Comparison of ENCODE assay signal across 16 mouse cellular contexts in genomic region chr3:41172306-41173215, GRCm38 (mm10).
DNase-seq lines count a peak whose midpoint lies in the region; ATAC-seq and TF ChIP-seq lines count a peak whose summit lies in the region.
"Had no signal": no experiment of that assay in that cellular context is flagged by ENCODE, and none has a peak within 500 bp of the region (broad histone marks: within the 10 kb centered on the region; RNA-seq: fewer than 3 reads in every experiment).

No protein-coding gene starts in this region.

- no peaks in the 10 kb centered on the region for H3K36me3 ChIP-seq in embryonic facial prominence, embryonic 14.5 days (ENCODE audit: control insufficient read depth, insufficient read depth, low read length)
- no peaks in the 10 kb centered on the region for H3K36me3 ChIP-seq in embryonic facial prominence, embryonic 10.5 days (replicated peaks)
- no peaks in the 10 kb centered on the region for H3K36me3 ChIP-seq in kidney, adult 2 months (ENCODE audit: control insufficient read depth, insufficient read depth, low read length)
- H3K36me3 ChIP-seq in liver, embryonic 12.5 days: no peaks in the 10 kb centered on the region
- H3K36me3 ChIP-seq: embryonic facial prominence, embryonic 15.5 days; hindbrain, embryonic 13.5 days; midbrain, embryonic 10.5 days had no signal

- no peak overlapping the region for H3K4me3 ChIP-seq in embryonic facial prominence, embryonic 14.5 days (ENCODE audit: low read depth, low read length)
- no peak overlapping the region for H3K4me3 ChIP-seq in embryonic facial prominence, embryonic 10.5 days
- no peak overlapping the region for H3K4me3 ChIP-seq in kidney, adult 2 months (ENCODE audit: insufficient read depth, low read depth, low read length)
- H3K4me3 ChIP-seq in embryonic fibroblast, embryonic 13.5 days (ENCODE audit: insufficient read depth, low read length): no peak overlapping the region
- no peak overlapping the region for H3K4me3 ChIP-seq in liver, embryonic 12.5 days
- H3K4me3 ChIP-seq: embryonic facial prominence, embryonic 15.5 days; hindbrain, embryonic 13.5 days; midbrain, embryonic 10.5 days had no signal

- H3K4me2 ChIP-seq in embryonic facial prominence, embryonic 14.5 days (ENCODE audit: low read depth, low read length): no peak overlapping the region
- H3K4me2 ChIP-seq in liver, embryonic 12.5 days: no peak overlapping the region
- H3K4me2 ChIP-seq: embryonic facial prominence, embryonic 15.5 days; hindbrain, embryonic 13.5 days had no signal

- H3K9me3 ChIP-seq in embryonic facial prominence, embryonic 14.5 days (ENCODE audit: control insufficient read depth, low read length): no peaks in the 10 kb centered on the region
- no peaks in the 10 kb centered on the region for H3K9me3 ChIP-seq in embryonic facial prominence, embryonic 10.5 days
- H3K9me3 ChIP-seq in liver, embryonic 12.5 days (replicated peaks): no peaks in the 10 kb centered on the region
- H3K9me3 ChIP-seq: embryonic facial prominence, embryonic 15.5 days; midbrain, embryonic 10.5 days had no signal

- H3K27me3 ChIP-seq in embryonic facial prominence, embryonic 14.5 days (replicated peaks; ENCODE audit: control insufficient read depth, insufficient read depth, low read length): no peaks in the 10 kb centered on the region
- H3K27me3 ChIP-seq in embryonic facial prominence, embryonic 10.5 days (replicated peaks; ENCODE audit: low read depth, poor library complexity, severe bottlenecking): no peaks in the 10 kb centered on the region
- H3K27me3 ChIP-seq in kidney, adult 2 months (replicated peaks; ENCODE audit: control insufficient read depth, insufficient read depth, low read length): no peaks in the 10 kb centered on the region
- H3K27me3 ChIP-seq in liver, embryonic 12.5 days (replicated peaks): no peaks in the 10 kb centered on the region
- H3K27me3 ChIP-seq: embryonic facial prominence, embryonic 15.5 days; hindbrain, embryonic 13.5 days had no signal

- no peaks in the 10 kb centered on the region for H3K4me1 ChIP-seq in embryonic facial prominence, embryonic 14.5 days (ENCODE audit: control insufficient read depth, insufficient read depth, low read length)
- no peaks in the 10 kb centered on the region for H3K4me1 ChIP-seq in embryonic facial prominence, embryonic 10.5 days
- no peaks in the 10 kb centered on the region for H3K4me1 ChIP-seq in kidney, adult 2 months (ENCODE audit: control insufficient read depth, insufficient read depth, low read length)
- H3K4me1 ChIP-seq in embryonic fibroblast, embryonic 13.5 days (ENCODE audit: control insufficient read depth, insufficient read depth, low read length): peaks cover 7% of the 10 kb centered on the region; the same call in 1 of the 2 replicates
- H3K4me1 ChIP-seq in liver, embryonic 12.5 days: peaks cover 68% of the 10 kb centered on the region
- H3K4me1 ChIP-seq: embryonic facial prominence, embryonic 15.5 days; hindbrain, embryonic 13.5 days; midbrain, embryonic 10.5 days had no signal

- DNase-seq in embryonic facial prominence, embryonic 14.5 days (ENCODE audit: low spot score): peak; percentile 50
- DNase-seq in embryonic facial prominence, embryonic 10.5 days (ENCODE audit: low spot score): no peak
- DNase-seq in kidney, adult 2 months: peak; percentile 40
- DNase-seq in kidney, postnatal 25 days: no peak
- no peak for DNase-seq in gastrocnemius, adult 18-20 months (ENCODE audit: low spot score)
- DNase-seq in thymus, postnatal 4 days: no peak
- DNase-seq: cerebellum, adult 18-20 months; forebrain, postnatal 0 days; gastrocnemius, postnatal 14 days; thymus, adult 18-20 months had no signal

- no peak overlapping the region for H3K27ac ChIP-seq in embryonic facial prominence, embryonic 14.5 days (replicated peaks; ENCODE audit: low read depth, low read length)
- no peak overlapping the region for H3K27ac ChIP-seq in embryonic facial prominence, embryonic 10.5 days (replicated peaks)
- peak overlapping the region; percentile 5; the same call in 1 of the 2 replicates for H3K27ac ChIP-seq in kidney, adult 2 months (ENCODE audit: insufficient read depth, low read depth, low read length)
- H3K27ac ChIP-seq in embryonic fibroblast, embryonic 13.5 days (ENCODE audit: insufficient read depth, low read length): peak overlapping the region; percentile 93
- peak overlapping the region; percentile 99 for H3K27ac ChIP-seq in liver, embryonic 12.5 days
- H3K27ac ChIP-seq: embryonic facial prominence, embryonic 15.5 days; hindbrain, embryonic 13.5 days; midbrain, embryonic 10.5 days had no signal

- H3K9ac ChIP-seq in embryonic facial prominence, embryonic 14.5 days (ENCODE audit: low read depth, low read length): no peak overlapping the region
- H3K9ac ChIP-seq in liver, embryonic 12.5 days: no peak overlapping the region
- H3K9ac ChIP-seq: embryonic facial prominence, embryonic 15.5 days; forebrain, postnatal 0 days; hindbrain, embryonic 13.5 days had no signal

- no peak for ATAC-seq in embryonic facial prominence, embryonic 14.5 days (ENCODE audit: low read depth)
- ATAC-seq in liver, embryonic 12.5 days: no peak
- ATAC-seq: forebrain, postnatal 0 days; intestine, postnatal 0 days had no signal

- no peak for TF ChIP-seq POLR2A in kidney, adult 2 months (IDR thresholded peaks at IDR 0.05; ENCODE audit: low read depth, low read length)
- no peak for TF ChIP-seq POLR2A in embryonic fibroblast, embryonic 13.5 days (IDR thresholded peaks at IDR 0.05; ENCODE audit: low read depth, low read length)

- 51% methylated on average over 11 of the region's 11 CpGs for WGBS in embryonic facial prominence, embryonic 14.5 days
- WGBS in embryonic facial prominence, embryonic 10.5 days: 84% methylated on average over 11 of the region's 11 CpGs
- 35% methylated on average over 11 of the region's 11 CpGs for WGBS in kidney, adult 2 months
- WGBS in liver, embryonic 12.5 days (ENCODE audit: insufficient replicate concordance): 72% methylated on average over 11 of the region's 11 CpGs

- no peak for TF ChIP-seq CTCF in kidney, adult 2 months (conservative IDR thresholded peaks at IDR 0.05; ENCODE audit: insufficient read depth, insufficient read length, low read depth, low read length)
- no peak for TF ChIP-seq CTCF in embryonic fibroblast, embryonic 13.5 days (IDR thresholded peaks at IDR 0.05; ENCODE audit: borderline replicate concordance, insufficient read depth, low read length)

Comparison
In these comparisons a context has a peak if more than half of its experiments do, and no peak if none do; other contexts are left out.
1. DNase-seq: peak in embryonic facial prominence, embryonic 14.5 days (single experiment) and kidney, adult 2 months (single experiment); none in embryonic facial prominence, embryonic 10.5 days (single experiment), kidney, postnatal 25 days (0 of 2), gastrocnemius, adult 18-20 months (single experiment) and thymus, postnatal 4 days (single experiment).
2. H3K27ac ChIP-seq: peak in kidney, adult 2 months (single experiment), embryonic fibroblast, embryonic 13.5 days (single experiment) and liver, embryonic 12.5 days (single experiment); none in embryonic facial prominence, embryonic 14.5 days (single experiment) and embryonic facial prominence, embryonic 10.5 days (single experiment).